9 mouse cellular contexts compared by ENCODE assay signal in genomic region chr6:7732754-7733708, GRCm38 (mm10). TPM values are rescaled to one million over a fixed set of nuclear protein-coding genes. Genes with fewer than 3 reads are reported as not detected.
DNase-seq lines count a peak whose midpoint lies in the region; ATAC-seq and TF ChIP-seq lines count a peak whose summit lies in the region.
"Had no signal": no experiment of that assay in that cellular context is flagged by ENCODE, and none has a peak within 500 bp of the region (broad histone marks: within the 10 kb centered on the region; RNA-seq: fewer than 3 reads in every experiment).

No protein-coding gene starts in this region.

- no peaks in the 10 kb centered on the region for H3K4me1 ChIP-seq in cortical plate, adult 2 months (ENCODE audit: control insufficient read depth, insufficient read depth, low read length)
- no peaks in the 10 kb centered on the region for H3K4me1 ChIP-seq in kidney, embryonic 15.5 days
- 0 out of 2 replicates have a peak, but pooled peaks cover 4% of the 10 kb centered on the region for H3K4me1 ChIP-seq in limb, embryonic 14.5 days (ENCODE audit: control insufficient read depth, insufficient read depth, low read length)
- H3K4me1 ChIP-seq: embryonic facial prominence, embryonic 12.5 days had no signal

- H3K27me3 ChIP-seq in kidney, embryonic 15.5 days, result no peaks in the 10 kb centered on the region
- no peaks in the 10 kb centered on the region for H3K27me3 ChIP-seq in limb, embryonic 14.5 days (ENCODE audit: control insufficient read depth, insufficient read depth, low read length)
- H3K27me3 ChIP-seq: embryonic facial prominence, embryonic 12.5 days had no signal

- no peak overlapping the region for H3K4me2 ChIP-seq in kidney, embryonic 15.5 days
- no peak overlapping the region for H3K4me2 ChIP-seq in limb, embryonic 14.5 days (replicated peaks; ENCODE audit: low read depth, low read length, severe bottlenecking)
- H3K4me2 ChIP-seq: embryonic facial prominence, embryonic 12.5 days had no signal

- H3K27ac ChIP-seq in cortical plate, adult 2 months (ENCODE audit: insufficient read depth, low read length), result no peak overlapping the region
- H3K27ac ChIP-seq in kidney, embryonic 15.5 days, result no peak overlapping the region
- H3K27ac ChIP-seq in limb, embryonic 14.5 days (replicated peaks; ENCODE audit: low read depth, low read length), result no peak overlapping the region
- H3K27ac ChIP-seq: embryonic facial prominence, embryonic 12.5 days had no signal

- H3K9ac ChIP-seq in kidney, embryonic 15.5 days, result no peak overlapping the region
- H3K9ac ChIP-seq in limb, embryonic 14.5 days (ENCODE audit: low read depth, low read length, severe bottlenecking), result no peak overlapping the region
- H3K9ac ChIP-seq: embryonic facial prominence, embryonic 12.5 days had no signal

- 0 out of 2 replicates have a peak, but pooled peaks have one; percentile 60 for ATAC-seq in kidney, embryonic 15.5 days (replicated peaks; ENCODE audit: low FRiP score)
- ATAC-seq in limb, embryonic 14.5 days (ENCODE audit: low FRiP score, low read depth), result no peak
- peak; percentile 74 for ATAC-seq in monocyte, adult 5-6 weeks (replicated peaks; ENCODE audit: insufficient number of reproducible peaks, low FRiP score, low TSS enrichment, poor library complexity, severe bottlenecking)

- WGBS in kidney, embryonic 15.5 days, result 35% methylated on average over 12 of the region's 12 CpGs
- 30% methylated on average over 12 of the region's 12 CpGs for WGBS in limb, embryonic 14.5 days

- H3K36me3 ChIP-seq in kidney, embryonic 15.5 days, result no peaks in the 10 kb centered on the region
- H3K36me3 ChIP-seq in limb, embryonic 14.5 days (ENCODE audit: control insufficient read depth, insufficient read depth, low read length), result no peaks in the 10 kb centered on the region
- H3K36me3 ChIP-seq: embryonic facial prominence, embryonic 12.5 days had no signal

- no peak for TF ChIP-seq POLR2A in cortical plate, adult 2 months (IDR thresholded peaks at IDR 0.05; ENCODE audit: extremely low read depth, insufficient read depth, low read length)
- TF ChIP-seq POLR2A in limb, embryonic 14.5 days (IDR thresholded peaks at IDR 0.05; ENCODE audit: borderline replicate concordance, extremely low read depth, insufficient read depth, insufficient read length), result no peak

- peak; percentile 96 for DNase-seq in 3T3-L1 (ENCODE audit: low read depth, low spot score)
- peak; percentile 98 for DNase-seq in adipocyte (ENCODE audit: low spot score)
- peak; percentile 88 for DNase-seq in gastrocnemius, postnatal 10 days
- DNase-seq in limb, embryonic 14.5 days (ENCODE audit: low spot score), result peak; percentile 90
- peak; percentile 70 to 84 for DNase-seq in spleen, postnatal 14 days (ENCODE audit: low spot score in 2 of 2)

- TF ChIP-seq CTCF in cortical plate, adult 2 months (IDR thresholded peaks at IDR 0.05; ENCODE audit: extremely low read depth, insufficient read depth, low read length), result peak; percentile 94

- no peaks in the 10 kb centered on the region for H3K9me3 ChIP-seq in kidney, embryonic 15.5 days (replicated peaks)
- H3K9me3 ChIP-seq in limb, embryonic 14.5 days (ENCODE audit: control insufficient read depth, low read length), result no peaks in the 10 kb centered on the region

- H3K4me3 ChIP-seq in cortical plate, adult 2 months (ENCODE audit: insufficient read depth, low read length), result no peak overlapping the region
- no peak overlapping the region for H3K4me3 ChIP-seq in kidney, embryonic 15.5 days (replicated peaks)
- no peak overlapping the region for H3K4me3 ChIP-seq in limb, embryonic 14.5 days (replicated peaks; ENCODE audit: low read length)
- H3K4me3 ChIP-seq: embryonic facial prominence, embryonic 12.5 days had no signal

RNA-seq across cellular contexts. Expression of gene Asns, which starts 40.0 kb away (rescaled TPM):
- polyA plus RNA-seq in cortical plate, adult 2 months (2012; rRNA removed), result 86.3 and 88.9 TPM in 2 replicates
- 1 to 10 TPM; 3.3 to 7.7 TPM for total RNA-seq in gastrocnemius, postnatal 10 days (2021)
- polyA plus RNA-seq in kidney, embryonic 15.5 days (2015; fragmentation: Nextera tagmentation; extraction: Ambion mirVana), result 32.8 and 38.1 TPM in 2 replicates
- 25.2 and 28.7 TPM in 2 replicates for polyA plus RNA-seq in limb, embryonic 14.5 days (2012; rRNA removed)
- 53.9 and 56.0 TPM in 2 replicates for polyA plus RNA-seq in limb, embryonic 14.5 days (2014; fragmentation: Nextera tagmentation; extraction: Ambion mirVana)
- total RNA-seq in monocyte, adult 5-6 weeks (2017), result 4.6 to 11.8 TPM (median 5.0 TPM) in 3 replicates
